ENCODE assay signal across 22 mouse cellular contexts in the genomic region with DNA sequence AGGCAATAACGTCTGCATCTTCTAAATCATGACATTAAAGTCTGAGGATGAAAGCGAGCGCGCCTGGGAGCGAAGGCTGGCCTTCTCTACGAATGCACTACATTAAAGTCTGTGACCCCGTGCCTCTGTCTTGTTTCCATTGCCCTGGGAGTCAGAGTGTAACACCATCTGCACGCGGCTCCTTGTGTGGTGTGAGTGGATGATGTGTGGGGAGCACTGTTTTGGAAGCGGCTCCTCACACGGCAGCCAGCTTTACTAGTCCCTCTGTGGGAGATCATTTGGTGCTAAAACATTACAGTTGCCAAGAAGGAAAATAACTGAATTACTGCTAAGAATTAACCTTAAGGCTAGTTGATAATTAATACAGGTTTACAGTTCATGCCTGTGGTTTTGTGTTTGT.
"Had no signal": no experiment of that assay in that cellular context is flagged by ENCODE, and none has a peak within 500 bp of the region (broad histone marks: within the 10 kb centered on the region; RNA-seq: fewer than 3 reads in every experiment).

No protein-coding gene starts in this region.

- H3K9ac ChIP-seq: limb, embryonic 12.5 days; limb, embryonic 15.5 days; liver, embryonic 14.5 days; liver, postnatal 0 days; lung, embryonic 14.5 days; midbrain, embryonic 12.5 days; midbrain, embryonic 15.5 days; neural tube, embryonic 13.5 days; stomach, embryonic 15.5 days had no signal

- ATAC-seq: hindbrain, postnatal 0 days; inflammation-experienced regulatory T-cells, adult 6 months; intestine, embryonic 16.5 days; liver, postnatal 0 days; lung, postnatal 0 days; midbrain, embryonic 15.5 days had no signal

- H3K9me3 ChIP-seq: limb, embryonic 12.5 days; limb, embryonic 15.5 days; midbrain, embryonic 12.5 days; midbrain, embryonic 15.5 days; neural tube, embryonic 13.5 days; stomach, embryonic 15.5 days had no signal

- DNase-seq: left cerebral cortex, postnatal 4 days; liver, postnatal 0 days; lung, embryonic 14.5 days; retina, postnatal 1 day; right cerebral cortex, postnatal 25 days; spleen, adult 18-20 months; thymus, postnatal 14 days; thymus, postnatal 4 days had no signal

- H3K27ac ChIP-seq: hindbrain, postnatal 0 days; limb, embryonic 12.5 days; limb, embryonic 15.5 days; liver, embryonic 14.5 days; macrophage; midbrain, embryonic 12.5 days; midbrain, embryonic 15.5 days; neural tube, embryonic 13.5 days; stomach, embryonic 15.5 days had no signal

- H3K27me3 ChIP-seq: limb, embryonic 12.5 days; limb, embryonic 15.5 days; midbrain, embryonic 12.5 days; midbrain, embryonic 15.5 days; neural tube, embryonic 13.5 days; stomach, embryonic 15.5 days had no signal

- H3K4me1 ChIP-seq: limb, embryonic 12.5 days; limb, embryonic 15.5 days; midbrain, embryonic 15.5 days; neural tube, embryonic 13.5 days; stomach, embryonic 15.5 days had no signal

- H3K4me2 ChIP-seq: limb, embryonic 12.5 days; limb, embryonic 15.5 days; liver, embryonic 11.5 days; lung, embryonic 14.5 days; midbrain, embryonic 12.5 days; midbrain, embryonic 15.5 days; neural tube, embryonic 13.5 days; stomach, embryonic 15.5 days had no signal

- H3K4me3 ChIP-seq: limb, embryonic 12.5 days; limb, embryonic 15.5 days; midbrain, embryonic 12.5 days; midbrain, embryonic 15.5 days; myocyte; neural tube, embryonic 13.5 days; stomach, embryonic 15.5 days had no signal
